Mouse (Mus musculus): Measurements from ENCODE around the gene Slc44a2. TPM values are rescaled to one million over a fixed set of nuclear protein-coding genes. Genes with fewer than 3 reads are reported as not detected.
"Not testable (repeated sequence)": the region's sequence is repeated elsewhere in the genome, so short reads cannot be mapped to it uniquely, and the experiment has no call there.

Slc44a2 gene
- polyA plus RNA-seq, 1 experiment from 2014 or later, result 116 TPM

DNA sequence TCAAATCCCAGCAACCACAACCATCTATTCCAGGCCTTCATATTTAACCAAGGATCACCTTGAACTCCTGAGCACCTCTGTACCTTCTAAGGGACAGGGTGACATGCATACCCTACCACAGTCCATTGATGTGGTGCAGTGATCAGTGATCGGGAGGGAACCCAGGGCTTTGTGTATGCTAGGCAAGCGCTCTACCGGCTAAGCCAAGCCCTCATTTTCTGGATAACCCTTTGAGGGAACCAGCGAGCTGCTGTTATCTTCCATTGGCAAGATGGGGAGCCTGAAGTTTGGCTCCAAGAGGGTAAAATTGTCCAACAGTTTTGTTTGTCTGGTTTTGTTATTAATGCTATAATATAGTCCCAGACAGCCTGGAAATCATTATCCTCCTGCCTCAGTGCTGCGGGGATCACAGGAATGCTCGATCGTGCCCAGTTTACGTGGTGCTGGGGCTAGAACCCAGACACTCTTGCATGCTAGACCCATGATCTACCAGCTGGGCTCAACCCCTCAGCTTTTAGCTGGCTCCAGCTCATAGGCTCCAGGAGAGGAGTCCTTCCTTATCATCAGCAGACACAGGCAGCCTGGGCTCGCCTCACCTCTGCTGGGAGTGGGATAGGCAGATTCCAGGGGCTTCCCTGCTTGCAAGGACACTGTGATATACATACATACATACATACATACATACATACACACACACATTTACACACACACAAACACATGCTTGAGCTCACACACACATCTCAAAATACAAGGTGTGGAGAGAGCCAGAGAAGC is 5.9 kb upstream of the Slc44a2 start:
- H3K4me1 ChIP-seq (ENCODE audit: control insufficient read depth, insufficient read depth, low read length), result no peaks in the 10 kb centered on the region
- ATAC-seq (ENCODE audit: insufficient read depth, low FRiP score), result no peak
- 87% methylated on average over 9 of the region's 9 CpGs for WGBS

DNA sequence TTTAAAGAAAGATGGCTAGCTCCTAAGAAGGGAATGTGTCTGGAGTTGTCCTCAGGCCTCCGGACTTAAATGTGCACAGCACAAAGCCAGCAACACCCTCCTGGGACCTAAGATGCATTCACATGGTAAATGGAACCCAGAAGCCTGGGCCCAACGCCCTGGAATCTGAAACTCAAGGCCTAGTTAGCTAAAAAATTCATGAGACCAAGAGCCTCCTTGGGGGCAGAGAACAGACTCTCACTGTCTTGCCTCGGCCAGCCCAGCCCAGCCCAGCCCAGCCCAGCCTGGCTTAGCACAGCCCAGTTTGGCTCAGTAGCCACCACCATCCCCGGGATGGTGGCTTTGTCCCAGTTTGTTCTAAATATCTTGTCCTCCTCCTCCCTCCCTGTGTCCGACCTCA is 5.1 kb upstream of the Slc44a2 start:
- peaks cover 3% of the 10 kb centered on the region; the same call in 1 of the 2 replicates for H3K4me1 ChIP-seq (ENCODE audit: control insufficient read depth, insufficient read depth, low read length)
- H3K27ac ChIP-seq (ENCODE audit: low read length), result no peak overlapping the region
- H3K9me3 ChIP-seq (replicated peaks; ENCODE audit: control insufficient read depth, low read length), result 0 out of 2 replicates have a peak, but pooled peaks cover 5% of the 10 kb centered on the region
- H3K4me2 ChIP-seq (ENCODE audit: low read depth, low read length), result no peak overlapping the region
- 54% methylated on average over 5 of the region's 5 CpGs for WGBS
- no peaks in the 10 kb centered on the region for H3K36me3 ChIP-seq (ENCODE audit: control insufficient read depth, insufficient read depth, low read length)
- no peak for ATAC-seq (ENCODE audit: insufficient read depth, low FRiP score)
- 0 out of 2 replicates have a peak, but pooled peaks cover 5% of the 10 kb centered on the region for H3K27me3 ChIP-seq (ENCODE audit: control insufficient read depth, insufficient read depth, low read length)
- no peak overlapping the region for H3K4me3 ChIP-seq (replicated peaks; ENCODE audit: low read length)
- no peak overlapping the region for H3K9ac ChIP-seq (ENCODE audit: low read length)

More for the DNA sequence above, 5.9 kb upstream of the Slc44a2 start:
- H3K9ac ChIP-seq (ENCODE audit: low read length), result no peak overlapping the region
- H3K4me2 ChIP-seq (ENCODE audit: low read depth, low read length), result no peak overlapping the region
- 0 out of 2 replicates have a peak, but pooled peaks cover 5% of the 10 kb centered on the region for H3K27me3 ChIP-seq (ENCODE audit: control insufficient read depth, insufficient read depth, low read length)
- no peaks in the 10 kb centered on the region for H3K36me3 ChIP-seq (ENCODE audit: control insufficient read depth, insufficient read depth, low read length)
- no peak overlapping the region for H3K4me3 ChIP-seq (replicated peaks; ENCODE audit: low read length)
- no peak overlapping the region for H3K27ac ChIP-seq (ENCODE audit: low read length)
- H3K9me3 ChIP-seq (replicated peaks; ENCODE audit: control insufficient read depth, low read length), result 0 out of 2 replicates have a peak, but pooled peaks cover 2% of the 10 kb centered on the region

DNA sequence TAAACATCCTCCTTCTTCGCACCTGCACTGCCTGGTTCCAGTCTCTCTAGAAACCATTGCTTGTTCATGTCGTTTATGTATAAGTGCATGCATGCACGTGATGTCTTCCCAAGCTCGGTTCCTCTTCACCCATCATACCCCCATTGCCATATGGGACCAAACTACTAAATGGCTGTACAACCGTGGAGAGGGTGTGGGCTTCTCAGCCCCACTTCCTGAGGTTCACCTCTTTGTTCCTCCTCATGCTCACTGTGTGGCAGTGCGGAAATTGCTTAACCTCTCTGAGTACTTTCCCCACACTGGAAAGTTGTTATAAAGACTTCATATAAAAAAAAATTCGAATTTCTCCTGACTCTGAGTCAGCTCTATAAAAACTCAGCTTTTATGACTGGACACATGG is 3.8 kb upstream of the Slc44a2 start:
- H3K4me2 ChIP-seq (ENCODE audit: low read depth, low read length), result no peak overlapping the region
- ATAC-seq (ENCODE audit: insufficient read depth, low FRiP score), result no peak
- H3K27ac ChIP-seq (ENCODE audit: low read length), result no peak overlapping the region
- 0 out of 2 replicates have a peak, but pooled peaks cover 5% of the 10 kb centered on the region for H3K27me3 ChIP-seq (ENCODE audit: control insufficient read depth, insufficient read depth, low read length)
- no peak overlapping the region for H3K9ac ChIP-seq (ENCODE audit: low read length)
- peaks cover 11% of the 10 kb centered on the region for H3K4me1 ChIP-seq (ENCODE audit: control insufficient read depth, insufficient read depth, low read length)
- 0 out of 2 replicates have a peak, but pooled peaks cover 5% of the 10 kb centered on the region for H3K9me3 ChIP-seq (replicated peaks; ENCODE audit: control insufficient read depth, low read length)
- WGBS, result 68% methylated on average over 7 of the region's 7 CpGs
- H3K36me3 ChIP-seq (ENCODE audit: control insufficient read depth, insufficient read depth, low read length), result no peaks in the 10 kb centered on the region
- H3K4me3 ChIP-seq (replicated peaks; ENCODE audit: low read length), result no peak overlapping the region

DNA sequence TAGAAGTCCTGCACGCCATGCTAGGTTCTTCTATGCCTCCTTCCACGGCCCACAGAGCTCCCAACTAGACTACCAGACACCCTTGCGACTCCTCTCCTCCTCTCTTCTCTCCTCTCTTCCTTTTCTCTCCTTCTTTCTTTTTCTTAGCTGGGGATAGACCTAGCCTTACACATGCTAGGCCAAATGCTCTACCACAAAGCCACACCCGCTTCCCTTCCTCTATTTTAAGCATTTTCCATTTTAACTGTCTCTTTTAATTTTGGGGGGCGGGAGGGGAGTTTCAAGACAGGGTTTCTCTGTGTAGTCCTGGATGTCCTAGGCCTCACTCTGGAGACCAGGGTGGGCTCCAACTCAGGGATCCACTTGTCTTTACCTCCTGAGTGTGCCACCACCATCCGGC is 1.7 kb upstream of the Slc44a2 start:
- Histone ChIP-seq H3K27me3 (ENCODE audit: control insufficient read depth, insufficient read depth, low read length) (no peaks in the 10 kb centered on the region), H3K4me3 (replicated peaks; ENCODE audit: low read length) (no peak overlapping the region), H3K36me3 (ENCODE audit: control insufficient read depth, insufficient read depth, low read length) (no peaks in the 10 kb centered on the region), H3K9me3 (replicated peaks; ENCODE audit: control insufficient read depth, low read length) (0 out of 2 replicates have a peak, but pooled peaks cover 5% of the 10 kb centered on the region), H3K27ac (ENCODE audit: low read length) (no peak overlapping the region), H3K9ac (ENCODE audit: low read length) (no peak overlapping the region), H3K4me1 (ENCODE audit: control insufficient read depth, insufficient read depth, low read length) (peaks cover 18% of the 10 kb centered on the region), H3K4me2 (ENCODE audit: low read depth, low read length) (no peak overlapping the region)
- 91% methylated on average over 6 of the region's 6 CpGs for WGBS
- ATAC-seq (ENCODE audit: insufficient read depth, low FRiP score), result no peak

DNA sequence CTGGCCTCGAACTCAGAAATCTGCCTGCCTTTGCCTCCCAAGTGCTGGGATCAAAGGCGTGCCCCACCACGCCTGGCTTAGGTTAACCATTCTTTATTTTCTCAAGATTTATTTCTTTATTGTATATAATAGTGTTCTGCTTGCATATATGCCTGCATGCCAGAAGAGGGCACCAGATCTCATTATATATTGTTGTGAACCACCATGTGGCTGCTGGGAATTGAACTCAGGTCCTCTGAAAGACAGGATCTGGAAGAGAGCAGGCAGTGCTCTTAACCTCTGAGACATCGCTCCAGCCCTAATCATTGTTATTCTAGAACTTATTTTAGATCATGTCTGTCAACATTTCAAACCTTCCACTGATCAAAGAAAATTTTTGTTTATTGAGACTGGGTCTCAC is 995 bp upstream of the Slc44a2 start:
- H3K36me3 ChIP-seq (ENCODE audit: control insufficient read depth, insufficient read depth, low read length), result no peaks in the 10 kb centered on the region
- 0 out of 2 replicates have a peak, but pooled peaks cover 5% of the 10 kb centered on the region for H3K9me3 ChIP-seq (replicated peaks; ENCODE audit: control insufficient read depth, low read length)
- 91% methylated on average over 4 of the region's 4 CpGs for WGBS
- no peak overlapping the region for H3K9ac ChIP-seq (ENCODE audit: low read length)
- ATAC-seq (ENCODE audit: insufficient read depth, low FRiP score), result no peak
- H3K4me1 ChIP-seq (ENCODE audit: control insufficient read depth, insufficient read depth, low read length), result peaks cover 18% of the 10 kb centered on the region
- H3K4me3 ChIP-seq (replicated peaks; ENCODE audit: low read length), result no peak overlapping the region
- no peak overlapping the region for H3K27ac ChIP-seq (ENCODE audit: low read length)
- H3K27me3 ChIP-seq (ENCODE audit: control insufficient read depth, insufficient read depth, low read length), result no peaks in the 10 kb centered on the region
- no peak overlapping the region for H3K4me2 ChIP-seq (ENCODE audit: low read depth, low read length)

DNA sequence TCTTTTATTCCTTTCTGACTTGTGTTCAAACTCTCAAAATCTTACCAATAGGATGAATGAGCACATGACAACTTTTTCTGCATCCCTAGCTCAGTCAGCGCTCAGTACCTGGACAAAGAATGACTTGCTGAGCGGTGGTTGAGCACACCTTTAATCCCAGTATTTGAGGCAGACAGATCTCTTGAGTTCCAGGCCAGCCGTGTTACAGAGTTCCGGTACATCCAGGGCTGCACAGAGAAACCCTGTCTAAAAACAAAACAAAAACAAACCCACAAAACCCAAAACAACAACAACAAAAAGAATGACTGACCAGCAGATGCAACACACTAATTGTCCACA is 249 bp upstream of the Slc44a2 start:
- H3K9ac ChIP-seq (ENCODE audit: low read length), result peak overlapping the region; percentile 79
- H3K27ac ChIP-seq (ENCODE audit: low read length), result no peak overlapping the region
- 0 out of 2 replicates have a peak, but pooled peaks cover 5% of the 10 kb centered on the region for H3K9me3 ChIP-seq (replicated peaks; ENCODE audit: control insufficient read depth, low read length)
- H3K4me1 ChIP-seq (ENCODE audit: control insufficient read depth, insufficient read depth, low read length), result peaks cover 18% of the 10 kb centered on the region
- 24% methylated on average over 4 of the region's 4 CpGs for WGBS
- H3K27me3 ChIP-seq (ENCODE audit: control insufficient read depth, insufficient read depth, low read length), result no peaks in the 10 kb centered on the region
- H3K4me3 ChIP-seq (replicated peaks; ENCODE audit: low read length), result peak overlapping the region; percentile 82
- ATAC-seq (ENCODE audit: insufficient read depth, low FRiP score), result peak; percentile 30
- peaks cover 4% of the 10 kb centered on the region; the same call in 1 of the 2 replicates for H3K36me3 ChIP-seq (ENCODE audit: control insufficient read depth, insufficient read depth, low read length)
- H3K4me2 ChIP-seq (ENCODE audit: low read depth, low read length), result peak overlapping the region; percentile 88

DNA sequence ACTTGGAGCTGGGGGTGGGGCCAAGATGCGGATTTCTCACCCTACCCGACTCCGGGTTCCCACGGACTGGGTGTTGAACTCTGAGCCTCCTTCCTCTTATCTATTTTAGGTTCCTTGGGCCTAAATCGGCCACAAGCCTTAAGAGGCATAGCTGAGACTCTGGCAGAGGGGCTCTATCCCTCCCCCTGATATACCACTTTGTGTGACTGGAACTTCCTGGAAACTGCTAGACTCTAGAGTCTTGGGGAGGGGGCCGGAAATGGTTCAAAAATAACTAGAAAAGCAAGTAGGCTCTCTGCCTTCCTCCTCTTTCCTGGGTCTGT is 976 bp downstream of the Slc44a2 start:
- Histone ChIP-seq H3K27me3 (ENCODE audit: control insufficient read depth, insufficient read depth, low read length) (no peaks in the 10 kb centered on the region), H3K9ac (ENCODE audit: low read length) (peak overlapping the region; percentile 79), H3K4me3 (replicated peaks; ENCODE audit: low read length) (peak overlapping the region; percentile 82), H3K4me1 (ENCODE audit: control insufficient read depth, insufficient read depth, low read length) (peaks cover 18% of the 10 kb centered on the region), H3K4me2 (ENCODE audit: low read depth, low read length) (peak overlapping the region; percentile 88), H3K27ac (ENCODE audit: low read length) (peak overlapping the region; percentile 49; the same call in 1 of the 2 replicates), H3K36me3 (ENCODE audit: control insufficient read depth, insufficient read depth, low read length) (peaks cover 4% of the 10 kb centered on the region; the same call in 1 of the 2 replicates), H3K9me3 (replicated peaks; ENCODE audit: control insufficient read depth, low read length) (0 out of 2 replicates have a peak, but pooled peaks cover 5% of the 10 kb centered on the region)
- no peak; the same call in 1 of the 2 replicates for ATAC-seq (ENCODE audit: insufficient read depth, low FRiP score)
- 12% methylated on average over 6 of the region's 6 CpGs for WGBS

DNA sequence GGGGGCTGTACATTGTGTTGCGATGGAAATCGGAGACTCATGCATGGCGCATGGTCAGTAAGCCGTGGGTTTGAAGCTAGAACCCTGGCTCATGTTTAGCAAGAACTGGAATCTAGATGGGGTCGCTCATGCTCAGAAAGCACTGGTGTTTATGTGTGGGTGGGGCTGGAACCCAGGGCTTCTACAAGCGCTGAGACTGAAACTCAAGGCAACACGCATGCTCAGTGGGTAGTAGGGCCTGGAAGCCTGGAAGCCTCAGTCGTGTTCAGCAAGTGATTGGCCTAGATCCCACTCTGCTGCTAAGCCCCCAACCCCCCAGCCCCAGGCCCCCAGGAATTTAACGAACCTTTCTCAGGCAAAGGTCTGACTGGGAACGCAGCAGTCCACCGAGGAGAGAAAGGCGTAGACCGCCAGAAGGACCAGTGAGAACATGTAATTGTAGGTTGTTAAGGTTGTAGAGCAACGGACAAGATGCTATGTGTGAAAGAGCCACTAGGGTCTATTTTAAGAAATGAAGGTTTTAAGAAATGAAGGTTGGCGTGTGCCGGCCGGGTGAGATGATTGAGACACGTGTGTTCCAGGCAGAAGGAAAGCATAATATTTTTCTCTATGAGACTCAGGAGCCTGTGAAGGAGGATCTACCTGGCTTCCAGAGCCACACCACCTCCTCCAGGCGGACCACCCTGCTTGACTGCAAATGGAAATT is 1.9 kb downstream of the Slc44a2 start:
- Histone ChIP-seq H3K9ac (ENCODE audit: low read length) (no peak overlapping the region), H3K4me1 (ENCODE audit: control insufficient read depth, insufficient read depth, low read length) (peaks cover 18% of the 10 kb centered on the region), H3K27me3 (ENCODE audit: control insufficient read depth, insufficient read depth, low read length) (no peaks in the 10 kb centered on the region), H3K9me3 (replicated peaks; ENCODE audit: control insufficient read depth, low read length) (0 out of 2 replicates have a peak, but pooled peaks cover 5% of the 10 kb centered on the region), H3K4me2 (ENCODE audit: low read depth, low read length) (peak overlapping the region; percentile 88), H3K4me3 (replicated peaks; ENCODE audit: low read length) (peak overlapping the region; percentile 82), H3K36me3 (ENCODE audit: control insufficient read depth, insufficient read depth, low read length) (peaks cover 4% of the 10 kb centered on the region; the same call in 1 of the 2 replicates), H3K27ac (ENCODE audit: low read length) (no peak overlapping the region)
- WGBS, result 80% methylated on average over 19 of the region's 19 CpGs
- no peak for ATAC-seq (ENCODE audit: insufficient read depth, low FRiP score)

DNA sequence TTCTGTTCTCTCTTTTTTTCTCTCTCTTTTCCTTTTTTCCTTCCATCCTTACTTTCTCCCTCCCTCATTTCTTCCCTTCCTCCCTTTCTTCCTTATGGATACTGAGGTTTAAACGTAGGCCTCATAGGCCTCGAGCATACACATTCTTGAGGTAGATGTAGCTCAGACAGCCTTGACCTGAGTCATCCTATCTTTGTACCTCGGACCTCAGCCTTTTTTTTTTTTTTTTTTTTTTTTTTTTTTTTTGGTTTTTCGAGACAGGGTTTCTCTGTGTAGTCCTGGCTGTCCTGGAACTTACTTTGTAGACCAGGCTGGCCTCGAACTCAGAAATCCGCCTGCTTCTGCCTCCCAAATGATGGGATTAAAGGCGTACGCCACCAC is 2.4 kb downstream of the Slc44a2 start:
- H3K4me3 ChIP-seq (replicated peaks; ENCODE audit: low read length); H3K27me3 ChIP-seq (ENCODE audit: control insufficient read depth, insufficient read depth, low read length); H3K36me3 ChIP-seq (ENCODE audit: control insufficient read depth, insufficient read depth, low read length); ATAC-seq (ENCODE audit: insufficient read depth, low FRiP score); H3K27ac ChIP-seq (ENCODE audit: low read length); H3K4me2 ChIP-seq (ENCODE audit: low read depth, low read length); H3K9me3 ChIP-seq (replicated peaks; ENCODE audit: control insufficient read depth, low read length); H3K9ac ChIP-seq (ENCODE audit: low read length): not testable (repeated sequence)
- 83% methylated on average over 8 of the region's 8 CpGs for WGBS
- peaks cover 20% of the 10 kb centered on the region for H3K4me1 ChIP-seq (ENCODE audit: control insufficient read depth, insufficient read depth, low read length)

Data from stomach, embryonic 16.5 days (tissue).